Mouse (Mus musculus) bone marrow macrophage, adult 2 months (primary cell): ENCODE measurements around the gene Wdr17.

ENCODE experiments used
- CTCF ChIP-seq: IDR thresholded peaks from 2 replicates; pipeline ENCODE4 v1.5.1; 2012; ENCODE audit warnings: low read depth, mild to moderate bottlenecking, low read length, moderate library complexity
- POLR2A ChIP-seq: IDR thresholded peaks from 2 replicates; pipeline ENCODE4 v1.6.1; 2012; ENCODE audit warnings: mild to moderate bottlenecking, low read depth, low read length, borderline replicate concordance

- no peak for TF ChIP-seq CTCF
- no peak for TF ChIP-seq POLR2A
These were observed 304.1 kb downstream of the Wdr17 start for GRCm38 (mm10) chr8:54582886-54583285.
